Mouse (Mus musculus) macrophage (primary cell): Measurements from ENCODE around the gene Usp43. TPM values are rescaled to one million over a fixed set of nuclear protein-coding genes. Genes with fewer than 3 reads are reported as not detected.

Experiments
- H3K27ac ChIP-seq: fragments of 350-480 bp; formaldehyde crosslinking; 2 replicates; pipeline ENCODE4 v1.9.0; 2021
- H3K36me3 ChIP-seq: fragments of 350-480 bp; formaldehyde crosslinking; 2 replicates; pipeline ENCODE4 v1.9.0; 2021; ENCODE audit errors: inconsistent target
- H3K4me3 ChIP-seq: fragments of 350-480 bp; formaldehyde crosslinking; 2 replicates; pipeline ENCODE4 v1.9.0; 2021; ENCODE audit errors: inconsistent target
- H3K79me2 ChIP-seq: fragments of 350-480 bp; formaldehyde crosslinking; 2 replicates; pipeline ENCODE4 v1.9.0; 2021; ENCODE audit errors: inconsistent target
- WGBS: methylation state at CpG from one replicate; pipeline ENCODE4 v1.1.7; 2026; ENCODE audit warnings: inconsistent platforms; ENCODE audit not compliant: missing documents; 5-methylcytosine and 5-hydroxymethylcytosine counted together
- polyA plus RNA-seq: library from polyadenylated mRNA; stranded (reverse); fragments of 250-400 nt; gene quantifications from 3 replicates; pipeline ENCODE4 v1.2.4, GENCODE M21; 2018; ENCODE audit warnings: inconsistent platforms

Usp43 gene
- polyA plus RNA-seq, 1 experiment from 2014 or later, result not detected

DNA sequence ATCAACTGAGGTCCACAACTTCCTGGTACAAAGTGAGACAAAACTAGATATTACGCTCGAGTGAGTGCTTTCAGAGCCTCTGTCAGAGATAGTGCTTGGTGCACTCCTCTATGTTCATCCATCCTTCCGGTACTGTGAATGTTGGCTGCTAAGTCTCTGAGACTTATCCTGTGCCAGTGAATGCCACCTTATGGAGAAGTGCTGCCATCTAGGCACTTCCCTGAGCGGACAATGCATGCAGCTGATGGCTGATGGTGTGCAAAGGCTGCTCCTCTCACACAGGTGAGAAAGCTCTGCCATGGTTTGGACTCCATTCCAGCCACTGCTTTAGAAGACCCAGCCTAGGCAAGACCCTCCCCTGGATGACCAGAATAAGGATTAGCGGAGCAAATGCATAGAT is 113.9 kb downstream of the Usp43 start:
- WGBS, result 78% methylated on average over 5 of the region's 5 CpGs
- H3K36me3 ChIP-seq, result no peaks in the 10 kb centered on the region

DNA sequence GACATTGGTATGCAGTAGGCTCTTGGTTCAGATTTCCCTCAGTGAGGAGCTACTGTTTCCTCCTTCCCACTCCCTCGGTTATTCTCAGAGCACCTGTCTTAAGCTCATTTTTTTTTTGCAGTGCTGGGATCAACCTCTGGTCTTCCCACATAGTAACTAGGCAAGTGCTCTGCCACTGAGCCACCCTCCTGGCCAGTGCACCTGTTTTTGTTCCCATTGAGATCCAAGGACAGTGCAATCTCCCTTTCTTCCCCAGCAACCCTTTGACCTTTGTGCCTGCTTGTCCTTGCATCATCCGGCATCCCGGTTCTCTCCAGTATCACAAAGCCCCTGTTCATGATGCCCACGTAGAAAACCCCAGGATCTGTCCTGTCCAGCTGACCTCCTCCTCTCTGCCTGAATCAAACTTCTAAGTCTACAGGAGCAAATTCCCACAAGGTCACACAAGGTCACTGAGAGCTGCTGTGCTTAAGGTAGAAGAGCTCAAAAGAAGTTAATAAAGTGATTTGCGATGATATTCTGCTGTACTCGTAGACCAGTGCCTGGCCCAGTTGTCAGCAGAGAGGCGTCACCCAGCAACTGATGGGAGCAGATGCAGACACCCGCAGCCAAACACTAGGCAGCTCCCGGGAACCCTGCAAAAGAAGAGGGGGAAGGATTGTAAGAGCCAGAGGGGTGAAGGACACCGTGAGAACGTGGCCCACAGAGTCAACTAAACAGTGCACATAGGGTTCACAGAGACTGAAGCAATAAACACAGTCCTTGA is 114.9 kb downstream of the Usp43 start:
- H3K36me3 ChIP-seq, result no peaks in the 10 kb centered on the region
- no peaks in the 10 kb centered on the region for H3K79me2 ChIP-seq
- no peak overlapping the region for H3K27ac ChIP-seq
- H3K4me3 ChIP-seq, result no peak overlapping the region
- WGBS, result 88% methylated on average over 11 of the region's 11 CpGs

More for the DNA sequence above, 113.9 kb downstream of the Usp43 start:
- H3K4me3 ChIP-seq, result no peak overlapping the region
- no peaks in the 10 kb centered on the region for H3K79me2 ChIP-seq
- H3K27ac ChIP-seq, result no peak overlapping the region

DNA sequence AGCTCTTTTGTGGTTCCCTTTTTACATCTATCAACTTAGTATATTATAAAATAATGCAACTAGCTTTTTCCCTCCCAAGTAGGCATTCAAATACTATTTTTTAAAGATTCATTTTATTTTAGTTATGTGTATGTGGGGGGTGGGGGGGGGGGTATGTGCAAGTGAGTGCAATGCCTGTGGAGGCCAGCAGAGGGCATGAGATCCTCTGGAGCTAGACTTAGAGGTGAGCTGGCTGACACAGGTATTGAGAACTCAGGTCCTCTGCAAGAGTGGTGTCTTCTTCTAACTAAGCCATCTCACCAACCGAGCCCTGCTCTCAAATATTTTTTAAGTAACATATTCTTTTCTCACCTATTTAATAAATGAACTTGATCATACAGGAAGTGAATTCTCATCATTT is 116.4 kb downstream of the Usp43 start:
- Histone ChIP-seq H3K36me3 (no peaks in the 10 kb centered on the region), H3K27ac (no peak overlapping the region)
- 100% methylated on average over 1 of the region's 1 CpGs for WGBS

More for the DNA sequence above, 116.4 kb downstream of the Usp43 start:
- no peak overlapping the region for H3K4me3 ChIP-seq
- H3K79me2 ChIP-seq, result no peaks in the 10 kb centered on the region

Other genes with a start within 250 kb of the Usp43 start
- 0.23 TPM in 1 of 3 replicates, not detected in the others for gene Rcvrn, start 226.8 kb downstream of the Usp43 start, polyA plus RNA-seq
- not detected in 3 replicates for gene Glp2r, start 151.0 kb downstream of the Usp43 start, polyA plus RNA-seq
- not detected in 3 replicates for gene Gsg1l2, start 147.5 kb downstream of the Usp43 start, polyA plus RNA-seq
- gene Dhrs7c, start 124.0 kb downstream of the Usp43 start, polyA plus RNA-seq, result not detected in 3 replicates
- not detected in 3 replicates for gene Cfap52, start 43.5 kb upstream of the Usp43 start, polyA plus RNA-seq
- 30.5 to 42.2 TPM (median 37.4 TPM) in 3 replicates for gene Stx8, start 44.0 kb upstream of the Usp43 start, polyA plus RNA-seq